Mouse (Mus musculus) ovary, adult 18-20 months (tissue): ENCODE results near the gene Atcay.
"Not testable (repeated sequence)": the region's sequence is repeated elsewhere in the genome, so short reads cannot be mapped to it uniquely, and the experiment has no call there.

Experiments used
- DNase-seq: peaks from one replicate; pipeline ENCODE4 v3.0.0; 2022; ENCODE audit warnings: low spot score, mixed read lengths

Atcay gene

GRCm38 (mm10) chr10:81242021-81242420, 11.4 kb upstream of the Atcay start:
- DNase-seq, result no peak

- DNase-seq, result no peak
These were observed 10.2 kb upstream of the Atcay start for GRCm38 (mm10) chr10:81240876-81241275.

GRCm38 (mm10) chr10:81238618-81239017, 8.0 kb upstream of the Atcay start:
- DNase-seq, result no peak

GRCm38 (mm10) chr10:81236471-81237268, 6.0 kb upstream of the Atcay start:
- DNase-seq, result no peak

- no peak for DNase-seq
These were observed 3.6 kb upstream of the Atcay start for GRCm38 (mm10) chr10:81234206-81234605.

GRCm38 (mm10) chr10:81233226-81233585, 2.6 kb upstream of the Atcay start:
- DNase-seq, result no peak

- peak; percentile 84 for DNase-seq
These were observed 2.1 kb upstream of the Atcay start, which contains the start of gene Zfr2 for GRCm38 (mm10) chr10:81232580-81233225. TSS of gene Zfr2 (plus strand) at chr10:81233155.

- DNase-seq, result no peak
These were observed 803 bp upstream of the Atcay start for GRCm38 (mm10) chr10:81231436-81231835.

GRCm38 (mm10) chr10:81229735-81230437, 747 bp downstream of the Atcay start:
- DNase-seq, result no peak

GRCm38 (mm10) chr10:81223731-81224130, 6.9 kb downstream of the Atcay start:
- DNase-seq, result not testable (repeated sequence)

GRCm38 (mm10) chr10:81221402-81222015, 9.1 kb downstream of the Atcay start:
- no peak for DNase-seq

GRCm38 (mm10) chr10:81217964-81218363, 12.7 kb downstream of the Atcay start:
- no peak for DNase-seq

GRCm38 (mm10) chr10:81217267-81217666, 13.4 kb downstream of the Atcay start:
- not testable (repeated sequence) for DNase-seq

- no peak for DNase-seq
These were observed 13.8 kb downstream of the Atcay start for GRCm38 (mm10) chr10:81216810-81217209.

- DNase-seq, result no peak
These were observed 14.4 kb downstream of the Atcay start for GRCm38 (mm10) chr10:81216260-81216659.

GRCm38 (mm10) chr10:81210154-81210553, 20.5 kb downstream of the Atcay start:
- DNase-seq, result no peak

- no peak for DNase-seq
These were observed 26.5 kb downstream of the Atcay start for GRCm38 (mm10) chr10:81204137-81204536.

GRCm38 (mm10) chr10:81202978-81203720, 27.5 kb downstream of the Atcay start:
- DNase-seq, result no peak

- no peak for DNase-seq
These were observed 28.6 kb downstream of the Atcay start, which contains the start of gene Nmrk2 for GRCm38 (mm10) chr10:81201807-81202758. TSS of gene Nmrk2 (minus strand) at chr10:81202051.

GRCm38 (mm10) chr10:81200605-81201287, 29.9 kb downstream of the Atcay start:
- DNase-seq, result no peak
